9 mouse cellular contexts compared by ENCODE assay signal in genomic region chr9:56042181-56042621, GRCm38 (mm10). TPM values are rescaled to one million over a fixed set of nuclear protein-coding genes. Genes with fewer than 3 reads are reported as not detected.
A peak's percentile ranks its signal among the peaks of the same experiment; 100 is the strongest.
DNase-seq lines count a peak whose midpoint lies in the region; ATAC-seq and TF ChIP-seq lines count a peak whose summit lies in the region.
"Had no signal": no experiment of that assay in that cellular context is flagged by ENCODE, and none has a peak within 500 bp of the region (broad histone marks: within the 10 kb centered on the region; RNA-seq: fewer than 3 reads in every experiment).

No protein-coding gene starts in this region.

- TF ChIP-seq POLR2A in limb, embryonic 14.5 days (IDR thresholded peaks at IDR 0.05; ENCODE audit: borderline replicate concordance, extremely low read depth, insufficient read depth, insufficient read length), result no peak

- H3K9me3 ChIP-seq in erythroblast, embryonic 14.5 days (ENCODE audit: control insufficient read depth, low read length), result no peaks in the 10 kb centered on the region
- H3K9me3 ChIP-seq in limb, embryonic 14.5 days (ENCODE audit: control insufficient read depth, low read length), result no peaks in the 10 kb centered on the region
- H3K9me3 ChIP-seq in stomach, embryonic 14.5 days (ENCODE audit: control insufficient read depth, low read depth, low read length), result no peaks in the 10 kb centered on the region

- H3K36me3 ChIP-seq in erythroblast, embryonic 14.5 days (ENCODE audit: control insufficient read depth), result peaks cover 2% of the 10 kb centered on the region; the same call in 1 of the 2 replicates
- peaks cover 23% of the 10 kb centered on the region for H3K36me3 ChIP-seq in limb, embryonic 14.5 days (ENCODE audit: control insufficient read depth, insufficient read depth, low read length)
- H3K36me3 ChIP-seq in stomach, embryonic 14.5 days (ENCODE audit: control insufficient read depth, insufficient read depth, low read length), result peaks cover 10% of the 10 kb centered on the region

- peak overlapping the region; percentile 97 for H3K27ac ChIP-seq in limb, embryonic 14.5 days (replicated peaks; ENCODE audit: low read depth, low read length)
- H3K27ac ChIP-seq in stomach, embryonic 14.5 days (ENCODE audit: low read length), result peak overlapping the region; percentile 93

- H3K27me3 ChIP-seq in erythroblast, embryonic 14.5 days (ENCODE audit: control insufficient read depth), result peaks cover 3% of the 10 kb centered on the region; the same call in 1 of the 2 replicates
- no peaks in the 10 kb centered on the region for H3K27me3 ChIP-seq in limb, embryonic 14.5 days (ENCODE audit: control insufficient read depth, insufficient read depth, low read length)
- no peaks in the 10 kb centered on the region for H3K27me3 ChIP-seq in stomach, embryonic 14.5 days (ENCODE audit: control insufficient read depth, insufficient read depth, low read length)

- H3K4me3 ChIP-seq in erythroblast, embryonic 14.5 days (replicated peaks), result peak overlapping the region; percentile 82
- peak overlapping the region; percentile 84 for H3K4me3 ChIP-seq in limb, embryonic 14.5 days (replicated peaks; ENCODE audit: low read length)
- peak overlapping the region; percentile 63 for H3K4me3 ChIP-seq in stomach, embryonic 14.5 days (ENCODE audit: low read depth, low read length)

- peak; percentile 60 for ATAC-seq in frontal cortex, adult (ENCODE audit: low TSS enrichment)
- no peak; the same call in 1 of the 2 replicates for ATAC-seq in limb, embryonic 14.5 days (ENCODE audit: low FRiP score, low read depth)
- ATAC-seq in stomach, embryonic 14.5 days (ENCODE audit: insufficient number of reproducible peaks, insufficient read depth, low FRiP score, low read depth), result no peak; the same call in 1 of the 2 replicates

- peak overlapping the region; percentile 97 for H3K9ac ChIP-seq in limb, embryonic 14.5 days (ENCODE audit: low read depth, low read length, severe bottlenecking)
- H3K9ac ChIP-seq in stomach, embryonic 14.5 days (replicated peaks; ENCODE audit: low read depth, low read length), result peak overlapping the region; percentile 85

- H3K4me2 ChIP-seq in limb, embryonic 14.5 days (replicated peaks; ENCODE audit: low read depth, low read length, severe bottlenecking), result peak overlapping the region; percentile 53
- peak overlapping the region; percentile 47 for H3K4me2 ChIP-seq in stomach, embryonic 14.5 days (replicated peaks; ENCODE audit: low read depth, low read length)

- DNase-seq in frontal cortex, postnatal 25 days (ENCODE audit: low spot score in 2 of 2), result no peak
- peak; percentile 74 for DNase-seq in 416B (ENCODE audit: low read depth)
- DNase-seq in limb, embryonic 14.5 days (ENCODE audit: low spot score), result peak; percentile 64
- DNase-seq in cerebellum, adult 18-20 months, result no peak
- DNase-seq in gastrocnemius, postnatal 10 days, result no peak

- peaks cover 16% of the 10 kb centered on the region for H3K4me1 ChIP-seq in erythroblast, embryonic 14.5 days (ENCODE audit: control insufficient read depth)
- peaks cover 16% of the 10 kb centered on the region for H3K4me1 ChIP-seq in limb, embryonic 14.5 days (ENCODE audit: control insufficient read depth, insufficient read depth, low read length)
- peaks cover 6% of the 10 kb centered on the region; the same call in 1 of the 2 replicates for H3K4me1 ChIP-seq in stomach, embryonic 14.5 days (ENCODE audit: control insufficient read depth, insufficient read depth, low read length)

- 0% methylated on average over 16 of the region's 16 CpGs for WGBS in limb, embryonic 14.5 days
- WGBS in stomach, embryonic 14.5 days, result under 1% methylated on average over 16 of the region's 16 CpGs

RNA-seq across cellular contexts. Expression of gene Rcn2, which starts 0.6 kb away (rescaled TPM):
- polyA plus RNA-seq in erythroblast, embryonic 14.5 days (2012), result 0.55 and 0.66 TPM in 2 replicates
- polyA plus RNA-seq in limb, embryonic 14.5 days (2012; rRNA removed), result 176 and 181 TPM in 2 replicates
- polyA plus RNA-seq in limb, embryonic 14.5 days (2014; fragmentation: Nextera tagmentation; extraction: Ambion mirVana), result 266 and 280 TPM in 2 replicates
- polyA plus RNA-seq in stomach, embryonic 14.5 days (2014; fragmentation: Nextera tagmentation; extraction: Ambion mirVana), result 243 and 247 TPM in 2 replicates
- total RNA-seq in gastrocnemius, postnatal 10 days (2021), result 10 to 100 TPM; 28.2 to 33.1 TPM

RNA-seq across cellular contexts. Expression of gene 4930563M21Rik, which starts 31.9 kb away (rescaled TPM):
- not detected in 2 replicates for polyA plus RNA-seq in erythroblast, embryonic 14.5 days (2012)
- polyA plus RNA-seq in limb, embryonic 14.5 days (2012; rRNA removed), result not detected in 2 replicates
- not detected in 2 replicates for polyA plus RNA-seq in limb, embryonic 14.5 days (2014; fragmentation: Nextera tagmentation; extraction: Ambion mirVana)
- not detected in 2 replicates for polyA plus RNA-seq in stomach, embryonic 14.5 days (2014; fragmentation: Nextera tagmentation; extraction: Ambion mirVana)
- total RNA-seq in gastrocnemius, postnatal 10 days (2021), result not detected
- total RNA-seq: neutrophil, adult 5-6 weeks had no signal

RNA-seq across cellular contexts. Expression of gene Pstpip1, which starts 47.6 kb away (rescaled TPM):
- 0.06 TPM in 1 of 2 replicates, not detected in the other for polyA plus RNA-seq in erythroblast, embryonic 14.5 days (2012)
- polyA plus RNA-seq in limb, embryonic 14.5 days (2012; rRNA removed), result 2.6 and 4.3 TPM in 2 replicates
- polyA plus RNA-seq in limb, embryonic 14.5 days (2014; fragmentation: Nextera tagmentation; extraction: Ambion mirVana), result 1.3 and 1.4 TPM in 2 replicates
- 0.93 and 1.00 TPM in 2 replicates for polyA plus RNA-seq in stomach, embryonic 14.5 days (2014; fragmentation: Nextera tagmentation; extraction: Ambion mirVana)
- 1 to 10 TPM; 2.0 to 4.2 TPM for total RNA-seq in gastrocnemius, postnatal 10 days (2021)

Comparison
In these comparisons a context has a peak if more than half of its experiments do, and no peak if none do; other contexts are left out.
1. DNase-seq: peak in 416B (single experiment) and limb, embryonic 14.5 days (single experiment); none in frontal cortex, postnatal 25 days (0 of 2), cerebellum, adult 18-20 months (0 of 2) and gastrocnemius, postnatal 10 days (single experiment).
2. RNA of gene Rcn2, which starts 0.6 kb away (polyA plus RNA-seq): 176 to 280 TPM in limb, embryonic 14.5 days and 243 to 247 TPM in stomach, embryonic 14.5 days; 0.55 to 0.66 TPM in erythroblast, embryonic 14.5 days; every median in the first group is over 100 times any median in the second.
3. Peak in every context shown above with its lines, with median percentiles within 50 percentile points of each other: H3K4me3 ChIP-seq.